Mouse (Mus musculus): ENCODE results near the gene Yars. TPM values are rescaled to one million over a fixed set of nuclear protein-coding genes. Genes with fewer than 3 reads are reported as not detected.

The Yars gene
- polyA plus RNA-seq (2017; shearing (Covaris generic)), result 46.0 TPM

DNA sequence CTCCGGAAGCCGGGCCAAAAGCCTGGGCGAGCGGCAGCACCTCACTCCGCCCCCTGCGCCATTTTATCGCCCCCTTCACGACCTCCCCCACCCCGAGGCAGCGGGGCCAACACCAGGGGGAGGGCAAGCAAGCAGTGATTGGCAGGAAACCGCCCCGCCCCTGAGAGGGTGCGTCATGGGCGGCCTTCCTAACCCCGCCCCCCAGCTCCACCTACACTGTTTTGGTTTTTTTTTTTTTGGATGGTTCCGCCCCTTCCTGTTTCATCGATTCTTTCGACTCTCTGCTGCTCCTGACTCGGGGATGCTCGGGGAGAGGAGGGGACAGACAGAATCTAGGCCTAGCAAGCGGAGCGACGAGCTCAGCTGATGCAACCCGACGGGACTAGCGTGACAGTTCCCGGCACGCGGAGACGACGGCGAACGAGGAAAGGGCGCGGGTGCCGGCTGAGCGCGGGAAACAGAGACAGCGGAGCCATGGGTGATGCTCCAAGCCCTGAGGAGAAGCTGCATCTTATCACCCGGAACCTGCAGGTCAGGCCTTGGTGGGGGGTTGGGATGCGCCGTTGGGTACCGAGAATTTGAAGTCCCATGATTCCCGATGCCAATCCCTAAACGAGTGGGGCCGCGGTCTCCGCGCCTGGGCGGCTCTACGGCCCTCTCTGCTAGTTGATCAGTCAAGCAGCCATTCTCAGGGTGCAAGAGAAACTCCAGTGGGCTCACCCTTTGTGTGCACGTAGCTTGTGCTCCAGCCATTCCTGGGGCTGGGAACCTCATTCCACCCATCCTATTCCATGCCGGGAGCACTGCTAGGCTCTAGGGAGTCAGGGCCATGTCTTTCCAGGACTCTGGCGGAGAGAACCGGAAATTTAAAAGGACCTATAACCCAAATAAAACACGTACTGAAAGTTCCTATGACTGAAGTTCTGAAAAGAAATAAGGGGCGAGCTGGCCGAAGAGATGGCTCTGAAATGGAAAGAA is at the start of gene Yars, which contains the start of gene S100pbp:
Gene Yars (plus strand): TSS at position 219 of the 978 bp plus-strand sequence.
Gene S100pbp (minus strand): TSS at position 186 of the 978 bp plus-strand sequence.

DNA sequence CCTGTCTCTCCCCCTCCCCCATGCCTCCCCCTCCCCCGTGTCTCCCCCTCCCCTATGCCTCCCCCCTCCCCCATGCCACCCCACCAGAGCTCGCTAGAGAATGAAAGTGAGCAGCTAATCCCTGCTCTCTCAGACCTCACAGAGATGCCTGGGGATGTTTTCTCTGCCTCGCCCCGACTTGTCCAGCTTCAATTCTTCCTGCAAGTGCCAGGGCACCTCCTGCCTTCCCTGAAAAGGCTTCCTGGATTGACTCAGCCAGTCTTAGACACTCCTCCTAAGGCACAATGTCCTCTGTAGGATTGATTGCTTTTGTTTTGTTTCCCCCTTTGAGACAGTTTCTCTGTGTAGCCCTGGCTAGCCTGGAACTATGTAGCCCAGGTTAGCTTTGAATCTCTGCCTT is 71.6 kb downstream of the Yars start, which contains the start of gene C77080:
Gene C77080 (minus strand): TSS at position 209 of the 400 bp plus-strand sequence.

Other genes starting within 250 kb of the Yars start
- gene Azin2, start 227.3 kb upstream of the Yars start, polyA plus RNA-seq (2017; shearing (Covaris generic)), result not detected
- gene Ak2, start 197.8 kb upstream of the Yars start, polyA plus RNA-seq (2017; shearing (Covaris generic)), result 154 TPM
- 8.1 TPM for gene Rnf19b, start 131.5 kb upstream of the Yars start, polyA plus RNA-seq (2017; shearing (Covaris generic))
- gene Tmem54, start 84.2 kb upstream of the Yars start, polyA plus RNA-seq (2017; shearing (Covaris generic)), result not detected
- gene Hpca, start 67.7 kb upstream of the Yars start, polyA plus RNA-seq (2017; shearing (Covaris generic)), result not detected
- gene Fndc5, start 52.8 kb upstream of the Yars start, polyA plus RNA-seq (2017; shearing (Covaris generic)), result not detected
- gene S100pbp, start within 50 bp of the Yars start, polyA plus RNA-seq (2017; shearing (Covaris generic)), result 18.2 TPM
- 0.21 TPM for gene C77080, start 71.6 kb downstream of the Yars start, polyA plus RNA-seq (2017; shearing (Covaris generic))
- gene Sync, start 97.9 kb downstream of the Yars start, polyA plus RNA-seq (2017; shearing (Covaris generic)), result 0.20 TPM
- gene Rbbp4, start 145.6 kb downstream of the Yars start, polyA plus RNA-seq (2017; shearing (Covaris generic)), result 389 TPM
- 84.4 TPM for gene Zbtb8os, start 145.9 kb downstream of the Yars start, polyA plus RNA-seq (2017; shearing (Covaris generic))
- 8.7 TPM for gene Zbtb8a, start 188.4 kb downstream of the Yars start, polyA plus RNA-seq (2017; shearing (Covaris generic))

Measured in activated CD4-positive, CD25-positive, alpha-beta regulatory T cell, adult 9 weeks (primary cell).